Mouse (Mus musculus) intestine, postnatal 0 days (tissue): ENCODE measurements around the gene Aup1. TPM values are rescaled to one million over a fixed set of nuclear protein-coding genes. Genes with fewer than 3 reads are reported as not detected.

Experiments used
- ATAC-seq: fragments of 200-750 bp; cut with Nextera tagmentation; 2 replicates; pipeline ENCODE4 v1.8.0; 2017; ENCODE audit warnings: mild to moderate bottlenecking, moderate TSS enrichment, moderate library complexity
- H3K27ac ChIP-seq: fragments of 300-500 bp; sonication (generic); 2 replicates; pipeline ENCODE4 v1.5.1; 2014; ENCODE audit warnings: mild to moderate bottlenecking, low read depth, low read length, moderate library complexity
- H3K27me3 ChIP-seq: fragments of 300-500 bp; sonication (generic); replicated peaks from 2 replicates; pipeline ENCODE4 v1.6.1; 2014; ENCODE audit warnings: low read length, mixed read lengths; ENCODE audit not compliant: control insufficient read depth, insufficient read depth
- H3K36me3 ChIP-seq: fragments of 300-500 bp; sonication (generic); 2 replicates; pipeline ENCODE4 v1.6.1; 2014; ENCODE audit warnings: mild to moderate bottlenecking, moderate library complexity; ENCODE audit not compliant: control insufficient read depth, insufficient read depth
- H3K4me1 ChIP-seq: fragments of 300-500 bp; sonication (generic); replicated peaks from 2 replicates; pipeline ENCODE4 v1.6.1; 2014; ENCODE audit warnings: antibody characterized with exemption, low read length, mixed read lengths; ENCODE audit not compliant: control insufficient read depth, insufficient read depth
- H3K4me2 ChIP-seq: fragments of 300-500 bp; sonication (generic); replicated peaks from 2 replicates; pipeline ENCODE4 v1.6.1; 2014; ENCODE audit warnings: low read depth, mild to moderate bottlenecking, moderate library complexity
- H3K4me3 ChIP-seq: fragments of 300-500 bp; sonication (generic); 2 replicates; pipeline ENCODE4 v1.5.1; 2014; ENCODE audit warnings: low read depth, low read length
- H3K9ac ChIP-seq: fragments of 300-500 bp; sonication (generic); 2 replicates; pipeline ENCODE4 v1.6.1; 2014; ENCODE audit warnings: mild to moderate bottlenecking, low read depth, low read length
- H3K9me3 ChIP-seq: fragments of 300-500 bp; sonication (generic); 2 replicates; pipeline ENCODE4 v1.6.1; 2016; ENCODE audit warnings: mixed run types; ENCODE audit not compliant: control insufficient read depth
- CTCF ChIP-seq: sonication (generic); IDR thresholded peaks from 2 replicates; pipeline ENCODE4 v1.5.1; 2016; ENCODE audit warnings: low read depth, mild to moderate bottlenecking, control low read depth, antibody characterized with exemption, moderate library complexity
- WGBS: fragments of 180-500 bp; shearing (Covaris S2); extraction: QIAGEN DNeasy Blood & Tissue Kit; methylation state at CpG from one replicate; pipeline ENCODE4 v1.1.7; 2014; 5-methylcytosine and 5-hydroxymethylcytosine counted together
- polyA plus RNA-seq: library from polyadenylated mRNA; unstranded; fragments of >200 nt; fragmentation: Nextera tagmentation; extraction: Ambion mirVana; gene quantifications from 2 replicates; pipeline ENCODE4 v1.2.1, GENCODE M21; 2015

Gene Aup1
- polyA plus RNA-seq, 1 experiment from 2014 or later: 191 TPM

- WGBS: 72% methylated on average over 2 of the region's 2 CpGs
- ATAC-seq: no peak
- Histone ChIP-seq H3K4me1 (0 out of 2 replicates have a peak, but pooled peaks cover 4% of the 10 kb centered on the region), H3K4me3 (peak overlapping the region; percentile 46), H3K36me3 (peaks cover 27% of the 10 kb centered on the region; the same call in 1 of the 2 replicates), H3K27ac (peak overlapping the region; percentile 89), H3K27me3 (peaks cover 11% of the 10 kb centered on the region), H3K4me2 (peak overlapping the region; percentile 72), H3K9ac (peak overlapping the region; percentile 48), H3K9me3 (no peaks in the 10 kb centered on the region)
- no peak for TF ChIP-seq CTCF
Measured at GRCm38 (mm10) chr6:83058725-83059124, 4.4 kb downstream of the Aup1 start.

- no peak for TF ChIP-seq CTCF
- peaks cover 11% of the 10 kb centered on the region; the same call in 1 of the 2 replicates for H3K36me3 ChIP-seq
Measured at GRCm38 (mm10) chr6:83065995-83066394, 11.7 kb downstream of the Aup1 start.

GRCm38 (mm10) chr6:83066441-83066840 lies 12.1 kb downstream of the Aup1 start:
- no peaks in the 10 kb centered on the region for H3K9me3 ChIP-seq
- no peak overlapping the region for H3K4me2 ChIP-seq
- no peak overlapping the region for H3K27ac ChIP-seq
- no peak overlapping the region for H3K9ac ChIP-seq
- no peak for TF ChIP-seq CTCF
- H3K4me1 ChIP-seq: no peaks in the 10 kb centered on the region; the same call in 1 of the 2 replicates
- 49% methylated on average over 6 of the region's 6 CpGs for WGBS
- ATAC-seq: no peak
- no peak overlapping the region for H3K4me3 ChIP-seq
- H3K36me3 ChIP-seq: peaks cover 7% of the 10 kb centered on the region; the same call in 1 of the 2 replicates
- peaks cover 83% of the 10 kb centered on the region for H3K27me3 ChIP-seq

More at GRCm38 (mm10) chr6:83065995-83066394, 11.7 kb downstream of the Aup1 start:
- Histone ChIP-seq H3K9me3 (no peaks in the 10 kb centered on the region), H3K9ac (no peak overlapping the region), H3K4me3 (no peak overlapping the region), H3K27ac (no peak overlapping the region), H3K27me3 (peaks cover 79% of the 10 kb centered on the region), H3K4me1 (no peaks in the 10 kb centered on the region; the same call in 1 of the 2 replicates), H3K4me2 (no peak overlapping the region)
- ATAC-seq: no peak
- WGBS: 42% methylated on average over 8 of the region's 8 CpGs

GRCm38 (mm10) chr6:83068221-83068620 lies 13.9 kb downstream of the Aup1 start:
- Histone ChIP-seq H3K9ac (no peak overlapping the region), H3K27me3 (peaks cover 92% of the 10 kb centered on the region), H3K36me3 (no peaks in the 10 kb centered on the region; the same call in 1 of the 2 replicates), H3K4me1 (no peaks in the 10 kb centered on the region; the same call in 1 of the 2 replicates), H3K4me3 (peak overlapping the region; percentile 39), H3K27ac (no peak overlapping the region), H3K9me3 (no peaks in the 10 kb centered on the region), H3K4me2 (peak overlapping the region; percentile 63)
- ATAC-seq: no peak
- no peak for TF ChIP-seq CTCF
- WGBS: 13% methylated on average over 8 of the region's 8 CpGs

- H3K4me3 ChIP-seq: peak overlapping the region; percentile 39
- H3K27ac ChIP-seq: no peak overlapping the region
- peak overlapping the region; percentile 63 for H3K4me2 ChIP-seq
- H3K9ac ChIP-seq: no peak overlapping the region
- no peaks in the 10 kb centered on the region; the same call in 1 of the 2 replicates for H3K36me3 ChIP-seq
- H3K4me1 ChIP-seq: no peaks in the 10 kb centered on the region; the same call in 1 of the 2 replicates
- WGBS: 1% methylated on average over 78 of the region's 81 CpGs
- peaks cover 91% of the 10 kb centered on the region for H3K27me3 ChIP-seq
- no peak for TF ChIP-seq CTCF
- no peaks in the 10 kb centered on the region for H3K9me3 ChIP-seq
- ATAC-seq: no peak
Measured at GRCm38 (mm10) chr6:83068706-83069487, 14.6 kb downstream of the Aup1 start.

GRCm38 (mm10) chr6:83069488-83070246 lies 15.3 kb downstream of the Aup1 start:
- no peak overlapping the region for H3K27ac ChIP-seq
- no peak for ATAC-seq
- H3K36me3 ChIP-seq: no peaks in the 10 kb centered on the region; the same call in 1 of the 2 replicates
- TF ChIP-seq CTCF: no peak
- WGBS: under 1% methylated on average over 55 of the region's 69 CpGs
- H3K4me2 ChIP-seq: peak overlapping the region; percentile 63
- peak overlapping the region; percentile 39 for H3K4me3 ChIP-seq
- peaks cover 91% of the 10 kb centered on the region for H3K27me3 ChIP-seq
- H3K9ac ChIP-seq: no peak overlapping the region
- H3K4me1 ChIP-seq: no peaks in the 10 kb centered on the region; the same call in 1 of the 2 replicates
- no peaks in the 10 kb centered on the region for H3K9me3 ChIP-seq
